Mouse (Mus musculus): ENCODE data around the gene Spon1. TPM values are rescaled to one million over a fixed set of nuclear protein-coding genes. Genes with fewer than 3 reads are reported as not detected.
A peak's percentile ranks its signal among the peaks of the same experiment; 100 is the strongest.

The Spon1 gene
- polyA plus RNA-seq (2015; fragmentation: Nextera tagmentation; extraction: Ambion mirVana): 30.4 and 32.1 TPM in 2 replicates

DNA sequence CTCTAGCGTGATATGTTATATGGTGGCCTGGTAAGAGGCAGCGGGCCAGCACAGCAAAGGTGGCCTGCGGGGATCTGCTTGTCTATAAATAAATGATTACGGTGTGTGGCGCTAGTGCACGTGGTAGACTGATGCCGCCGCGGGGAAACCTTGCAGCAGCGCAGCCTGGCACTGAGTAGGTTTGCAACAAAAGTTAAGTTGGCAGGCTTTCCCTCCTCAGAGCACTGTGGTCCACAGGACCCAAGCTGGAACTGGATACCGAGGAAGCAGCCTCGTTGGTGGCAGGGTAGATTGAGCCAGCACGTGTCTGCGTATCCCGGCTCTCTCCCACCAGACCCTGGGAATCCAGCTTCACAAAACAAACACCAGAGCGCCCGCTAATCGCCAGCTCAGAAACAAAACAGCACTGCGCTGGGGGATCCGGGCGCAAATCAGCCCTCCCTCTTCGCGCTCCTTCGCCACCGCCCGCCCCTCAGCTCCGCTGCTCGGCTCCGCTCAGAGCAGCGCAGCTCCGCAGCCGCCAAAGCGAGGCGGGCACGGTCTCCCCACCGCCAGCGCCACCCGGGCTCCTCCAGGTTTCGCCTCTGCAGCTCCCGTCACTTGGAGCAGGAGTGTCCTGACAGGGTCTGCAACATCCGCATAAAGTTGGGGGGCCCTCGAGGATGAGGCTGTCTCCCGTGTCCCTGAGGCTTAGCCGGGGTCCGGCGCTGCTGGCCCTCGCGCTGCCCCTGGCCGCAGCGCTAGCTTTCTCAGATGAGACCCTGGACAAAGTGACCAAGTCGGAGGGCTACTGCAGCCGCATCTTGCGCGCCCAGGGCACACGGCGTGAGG lies at the start of gene Spon1:
Gene Spon1, plus strand, starts transcription at position 332 of the 831 bp plus-strand sequence.
- Histone ChIP-seq H3K27ac (peak within 1 kb of the TSS; percentile 55), H3K27me3 (peaks cover 58% of the 10 kb centered on the region), H3K4me1 (peaks cover 27% of the 10 kb centered on the region), H3K9ac (peak within 1 kb of the TSS; percentile 80), H3K9me3 (peaks cover 4% of the 10 kb centered on the region; the same call in 1 of the 2 replicates), H3K36me3 (no peaks in the 10 kb centered on the region), H3K4me2 (peak within 1 kb of the TSS; percentile 91), H3K4me3 (peak within 1 kb of the TSS; percentile 51)
- under 1% methylated on average over 56 of the region's 56 CpGs for WGBS
- peak; percentile 75 for ATAC-seq (ENCODE audit: insufficient number of reproducible peaks, insufficient read depth, low FRiP score, low TSS enrichment, low read depth)

DNA sequence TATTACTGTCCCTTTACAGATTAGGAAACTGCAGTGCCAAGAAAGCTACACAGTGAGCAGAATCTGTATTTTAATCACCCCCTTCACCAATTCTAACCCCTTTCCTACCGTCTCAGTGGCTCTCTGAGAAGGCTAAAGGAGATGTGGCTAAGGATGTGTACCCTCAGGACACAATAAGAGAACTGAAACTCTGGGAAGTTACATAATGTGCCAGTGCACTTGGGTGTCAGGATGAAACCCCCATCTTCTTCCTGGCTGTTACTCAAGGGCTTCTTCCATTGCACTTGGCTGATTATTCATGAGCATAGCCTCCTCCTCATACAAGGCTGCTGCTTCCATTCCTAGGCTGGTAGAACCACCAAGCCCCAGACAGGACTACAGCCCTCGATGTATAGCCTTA lies 43.8 kb upstream of the Spon1 start:
- Histone ChIP-seq H3K27me3 (no peaks in the 10 kb centered on the region), H3K4me3 (no peak overlapping the region), H3K4me2 (no peak overlapping the region), H3K36me3 (no peaks in the 10 kb centered on the region), H3K27ac (no peak overlapping the region), H3K9ac (no peak overlapping the region), H3K4me1 (no peaks in the 10 kb centered on the region), H3K9me3 (no peaks in the 10 kb centered on the region)
- ATAC-seq (ENCODE audit: insufficient number of reproducible peaks, insufficient read depth, low FRiP score, low TSS enrichment, low read depth): no peak
- WGBS: 73% methylated on average over 2 of the region's 2 CpGs

DNA sequence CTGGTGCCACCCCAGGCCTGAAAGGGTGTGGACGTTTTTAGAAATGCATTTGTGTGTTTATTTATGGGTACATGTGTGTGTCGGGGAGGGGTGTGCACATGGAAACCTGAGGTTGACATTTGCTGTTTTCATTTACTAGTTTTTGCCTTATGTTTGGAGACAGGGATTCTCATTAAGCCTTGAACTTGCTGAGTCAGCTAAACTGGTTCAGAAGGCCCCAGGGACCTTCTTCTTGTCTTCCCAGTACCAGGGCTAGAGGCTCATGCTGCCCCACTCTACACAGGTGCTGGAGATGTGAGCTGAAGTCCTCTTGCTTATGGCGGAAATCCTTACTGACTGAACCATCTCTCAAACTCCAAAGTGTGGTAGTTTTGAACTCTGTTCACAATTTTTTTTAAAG lies 41.9 kb upstream of the Spon1 start:
- no peak overlapping the region for H3K4me2 ChIP-seq
- H3K4me3 ChIP-seq: no peak overlapping the region
- no peak for ATAC-seq (ENCODE audit: insufficient number of reproducible peaks, insufficient read depth, low FRiP score, low TSS enrichment, low read depth)

DNA sequence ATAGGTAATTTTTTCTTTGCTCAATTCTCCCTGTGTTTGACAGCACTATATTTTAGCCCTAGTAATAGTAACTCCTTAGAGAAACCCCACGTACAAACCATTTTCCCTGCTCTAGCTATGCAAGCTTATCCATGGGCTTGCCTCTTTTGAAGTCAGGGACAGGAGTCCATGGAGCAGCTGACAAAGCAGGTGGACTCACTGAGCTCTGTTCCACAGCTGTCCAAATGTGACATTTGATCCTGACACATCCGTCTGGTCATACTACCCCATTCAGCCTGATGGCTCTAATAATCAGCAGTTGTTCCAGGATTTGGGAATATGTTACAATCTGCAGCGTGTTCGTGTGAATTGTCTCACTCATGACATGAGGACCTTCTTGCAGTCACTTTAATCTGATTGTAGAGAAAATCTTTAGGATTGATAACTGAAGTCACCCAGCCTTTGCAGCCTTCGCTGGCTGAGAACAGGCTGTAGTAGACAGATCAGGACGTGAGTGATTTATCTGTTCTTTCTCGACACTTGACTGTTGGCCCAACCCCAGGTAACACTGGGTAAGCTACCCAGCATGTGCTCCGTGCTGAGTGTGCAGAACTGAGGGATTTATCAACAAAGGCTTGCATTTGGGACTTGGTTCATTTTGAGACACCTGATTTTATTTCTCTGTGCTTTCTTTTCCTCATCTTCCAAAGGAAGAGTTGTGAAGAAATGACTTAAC lies 37.6 kb upstream of the Spon1 start:
- Histone ChIP-seq H3K4me1 (no peaks in the 10 kb centered on the region), H3K27ac (no peak overlapping the region), H3K36me3 (no peaks in the 10 kb centered on the region), H3K27me3 (no peaks in the 10 kb centered on the region), H3K9me3 (no peaks in the 10 kb centered on the region), H3K4me3 (no peak overlapping the region), H3K4me2 (no peak overlapping the region), H3K9ac (no peak overlapping the region)
- no peak for ATAC-seq (ENCODE audit: insufficient number of reproducible peaks, insufficient read depth, low FRiP score, low TSS enrichment, low read depth)
- 49% methylated on average over 8 of the region's 8 CpGs for WGBS

More for the DNA sequence above, 41.9 kb upstream of the Spon1 start:
- no peak overlapping the region for H3K27ac ChIP-seq
- no peaks in the 10 kb centered on the region for H3K36me3 ChIP-seq
- H3K4me1 ChIP-seq: no peaks in the 10 kb centered on the region
- H3K9me3 ChIP-seq: no peaks in the 10 kb centered on the region
- 72% methylated on average over 3 of the region's 3 CpGs for whole genome bisulfite sequencing
- no peaks in the 10 kb centered on the region for H3K27me3 ChIP-seq
- H3K9ac ChIP-seq: no peak overlapping the region

DNA sequence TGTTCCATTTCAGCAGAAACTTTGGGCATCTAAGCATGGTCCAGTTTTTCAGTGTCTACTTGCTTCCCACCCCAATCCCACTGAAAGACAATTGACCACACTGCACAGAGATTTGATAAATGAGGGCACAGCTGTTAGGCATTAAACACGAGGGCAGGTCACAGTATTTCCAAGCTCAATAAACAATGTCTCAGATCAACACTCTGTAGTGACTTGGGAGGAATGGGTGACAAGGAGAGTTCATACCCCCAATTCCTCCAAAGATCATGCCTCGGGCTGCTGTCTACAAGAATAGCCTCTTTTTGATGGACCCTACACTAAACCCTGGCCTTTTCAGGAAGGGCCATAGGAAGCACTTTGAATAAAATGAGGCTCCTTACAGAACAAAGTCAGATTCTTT lies 36.9 kb upstream of the Spon1 start:
- Histone ChIP-seq H3K9ac (no peak overlapping the region), H3K27ac (no peak overlapping the region), H3K4me1 (no peaks in the 10 kb centered on the region), H3K4me2 (no peak overlapping the region), H3K4me3 (no peak overlapping the region), H3K27me3 (no peaks in the 10 kb centered on the region), H3K9me3 (no peaks in the 10 kb centered on the region), H3K36me3 (no peaks in the 10 kb centered on the region)
- WGBS: 19% methylated on average over 2 of the region's 2 CpGs
- no peak for ATAC-seq (ENCODE audit: insufficient number of reproducible peaks, insufficient read depth, low FRiP score, low TSS enrichment, low read depth)

DNA sequence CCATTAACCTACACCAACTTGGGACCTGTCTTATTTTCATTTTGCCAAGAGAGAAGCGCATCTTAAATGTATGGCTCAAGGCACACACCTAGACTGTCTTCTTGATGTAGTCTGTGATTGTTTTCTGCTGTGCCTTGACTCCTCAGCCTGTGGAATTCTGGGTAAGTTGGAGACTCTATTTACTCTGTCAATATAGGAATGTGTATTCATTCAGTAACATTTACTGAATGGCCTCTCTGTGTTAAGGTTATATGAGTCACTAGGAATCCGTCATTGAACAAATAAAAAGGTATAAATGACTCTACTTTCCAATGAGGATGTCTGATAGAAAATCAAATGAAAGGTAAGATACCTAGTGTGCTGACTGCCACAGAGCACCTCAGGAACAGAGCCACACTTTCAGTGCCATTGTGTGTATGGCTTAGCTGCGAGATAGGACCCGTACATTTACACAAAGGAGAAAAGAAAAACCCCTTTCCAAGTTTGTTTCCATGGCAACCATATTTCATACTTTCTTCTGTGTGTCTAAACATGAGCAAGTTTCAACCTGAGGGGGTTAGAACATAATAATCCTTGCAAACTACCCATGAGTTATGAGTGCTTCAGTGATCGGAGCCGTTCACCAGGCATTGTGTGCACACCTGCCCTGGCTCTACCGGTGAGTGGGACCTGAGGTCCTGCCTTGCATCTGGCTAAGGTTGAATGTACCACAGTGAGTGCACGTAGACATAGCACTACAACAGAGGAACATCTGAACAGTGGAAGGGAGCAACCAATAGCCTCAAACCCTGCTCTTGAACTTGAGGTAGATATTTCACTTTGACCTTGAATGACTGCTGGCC lies 35.2 kb upstream of the Spon1 start:
- no peaks in the 10 kb centered on the region for H3K27me3 ChIP-seq
- no peak overlapping the region for H3K4me3 ChIP-seq
- ATAC-seq (ENCODE audit: insufficient number of reproducible peaks, insufficient read depth, low FRiP score, low TSS enrichment, low read depth): no peak
- no peaks in the 10 kb centered on the region for H3K4me1 ChIP-seq
- no peak overlapping the region for H3K4me2 ChIP-seq
- no peaks in the 10 kb centered on the region for H3K36me3 ChIP-seq
- H3K27ac ChIP-seq: no peak overlapping the region
- 86% methylated on average over 8 of the region's 8 CpGs for WGBS
- H3K9ac ChIP-seq: no peak overlapping the region
- H3K9me3 ChIP-seq: no peaks in the 10 kb centered on the region

DNA sequence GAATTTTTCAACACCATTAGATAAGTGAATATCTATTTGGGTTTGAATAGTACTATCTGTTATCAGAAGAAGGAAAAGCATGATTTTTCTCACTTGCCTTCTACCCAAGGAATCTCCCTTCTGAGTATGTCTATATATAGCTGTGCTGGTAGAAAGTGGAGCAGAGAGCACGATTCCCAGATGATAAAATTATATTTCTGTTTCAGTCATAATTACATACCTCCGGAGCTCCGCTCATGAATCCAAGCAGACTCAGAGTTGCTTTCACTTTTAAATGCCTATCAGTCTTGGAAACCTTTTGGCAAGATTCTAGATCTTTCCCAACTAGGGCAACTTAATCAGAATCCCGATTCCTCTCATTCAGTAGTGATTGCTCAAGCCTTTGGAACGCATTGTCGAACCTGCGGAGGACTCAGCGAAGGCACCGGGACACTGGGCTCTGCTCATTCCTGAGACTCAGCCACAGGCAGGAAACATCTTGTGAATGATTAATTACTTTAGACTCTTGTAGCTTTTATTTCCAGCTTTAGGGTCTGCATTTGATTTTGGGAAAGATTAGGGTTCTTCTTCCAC lies 27.9 kb upstream of the Spon1 start:
- Histone ChIP-seq H3K36me3 (no peaks in the 10 kb centered on the region), H3K27ac (no peak overlapping the region), H3K9ac (no peak overlapping the region), H3K4me3 (no peak overlapping the region), H3K9me3 (peaks cover 3% of the 10 kb centered on the region; the same call in 1 of the 2 replicates), H3K27me3 (no peaks in the 10 kb centered on the region), H3K4me1 (no peaks in the 10 kb centered on the region), H3K4me2 (no peak overlapping the region)
- no peak for ATAC-seq (ENCODE audit: insufficient number of reproducible peaks, insufficient read depth, low FRiP score, low TSS enrichment, low read depth)
- 80% methylated on average over 9 of the region's 9 CpGs for WGBS

DNA sequence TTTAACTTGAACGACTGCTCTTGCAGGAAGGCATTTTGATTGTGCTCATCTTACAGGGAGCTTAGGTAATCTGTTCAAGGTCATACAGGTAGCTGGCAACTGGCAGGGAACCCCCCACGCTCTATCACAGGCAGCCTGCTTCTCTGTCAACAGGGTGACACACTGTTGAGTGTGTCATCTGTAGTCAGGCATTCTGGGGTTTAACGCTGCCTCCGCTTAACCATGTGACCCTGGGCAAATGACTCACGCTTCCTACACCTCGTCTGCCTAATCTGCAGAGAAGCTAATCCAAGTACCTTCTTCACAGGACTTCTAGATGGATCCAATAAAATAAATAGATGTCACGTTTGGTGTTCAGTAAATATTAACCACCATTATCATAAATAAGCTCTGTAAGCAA lies 26.6 kb upstream of the Spon1 start:
- WGBS: 76% methylated on average over 7 of the region's 7 CpGs
- H3K36me3 ChIP-seq: no peaks in the 10 kb centered on the region
- no peak for ATAC-seq (ENCODE audit: insufficient number of reproducible peaks, insufficient read depth, low FRiP score, low TSS enrichment, low read depth)

DNA sequence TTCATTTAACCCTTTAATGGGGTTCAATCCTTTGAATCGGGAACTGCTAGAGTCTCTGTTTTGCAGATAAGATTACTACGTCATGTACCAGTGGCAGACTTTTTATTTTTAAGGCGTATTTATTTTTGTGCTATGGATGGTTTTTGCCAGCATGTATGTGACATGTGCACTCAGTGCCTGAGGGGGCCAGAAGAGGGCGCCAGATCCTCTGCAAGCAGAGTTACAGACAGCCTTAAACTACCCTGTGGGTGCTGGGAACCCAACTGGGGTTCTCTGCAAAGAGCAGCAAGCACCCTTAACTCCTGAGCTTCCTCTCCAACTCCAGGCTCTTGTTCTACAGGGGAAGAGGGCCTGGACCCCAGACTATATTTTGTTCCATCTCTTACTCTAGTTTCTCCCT lies 23.2 kb upstream of the Spon1 start:
- WGBS: 88% methylated on average over 4 of the region's 4 CpGs
- Histone ChIP-seq H3K36me3 (no peaks in the 10 kb centered on the region), H3K4me2 (no peak overlapping the region), H3K9me3 (peaks cover 3% of the 10 kb centered on the region; the same call in 1 of the 2 replicates), H3K27ac (no peak overlapping the region), H3K4me3 (no peak overlapping the region), H3K4me1 (no peaks in the 10 kb centered on the region), H3K9ac (no peak overlapping the region), H3K27me3 (no peaks in the 10 kb centered on the region)
- no peak for ATAC-seq (ENCODE audit: insufficient number of reproducible peaks, insufficient read depth, low FRiP score, low TSS enrichment, low read depth)

More for the DNA sequence above, 26.6 kb upstream of the Spon1 start:
- Histone ChIP-seq H3K27ac (no peak overlapping the region), H3K4me2 (no peak overlapping the region), H3K9me3 (peaks cover 3% of the 10 kb centered on the region; the same call in 1 of the 2 replicates), H3K4me1 (no peaks in the 10 kb centered on the region), H3K27me3 (no peaks in the 10 kb centered on the region), H3K4me3 (no peak overlapping the region), H3K9ac (no peak overlapping the region)

DNA sequence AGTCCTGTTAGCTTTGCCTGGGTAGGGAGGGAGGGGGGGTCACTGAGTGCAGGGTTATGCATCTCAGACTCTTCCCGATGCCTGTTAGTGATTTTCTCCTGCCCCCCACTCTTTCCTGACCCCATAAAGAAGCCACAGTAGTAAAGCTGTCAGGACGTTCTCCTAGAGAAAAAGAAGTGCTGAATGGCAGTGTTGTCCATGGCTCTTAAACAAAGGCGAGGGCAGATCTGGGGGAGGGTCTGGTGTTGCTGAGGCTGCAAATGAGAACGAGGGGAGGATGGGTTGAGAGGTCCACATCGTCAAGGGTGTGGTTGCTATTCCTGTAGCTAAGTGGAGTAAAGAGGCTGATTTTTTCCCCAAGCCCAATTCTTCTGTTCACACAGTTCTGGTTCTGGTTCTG lies 21.8 kb upstream of the Spon1 start:
- peaks cover 3% of the 10 kb centered on the region; the same call in 1 of the 2 replicates for H3K9me3 ChIP-seq
- no peaks in the 10 kb centered on the region for H3K36me3 ChIP-seq
- H3K4me3 ChIP-seq: no peak overlapping the region
- no peak overlapping the region for H3K4me2 ChIP-seq
- H3K9ac ChIP-seq: no peak overlapping the region
- H3K27ac ChIP-seq: no peak overlapping the region
- 28% methylated on average over 5 of the region's 5 CpGs for WGBS
- ATAC-seq (ENCODE audit: insufficient number of reproducible peaks, insufficient read depth, low FRiP score, low TSS enrichment, low read depth): no peak
- H3K4me1 ChIP-seq: no peaks in the 10 kb centered on the region
- no peaks in the 10 kb centered on the region for H3K27me3 ChIP-seq

DNA sequence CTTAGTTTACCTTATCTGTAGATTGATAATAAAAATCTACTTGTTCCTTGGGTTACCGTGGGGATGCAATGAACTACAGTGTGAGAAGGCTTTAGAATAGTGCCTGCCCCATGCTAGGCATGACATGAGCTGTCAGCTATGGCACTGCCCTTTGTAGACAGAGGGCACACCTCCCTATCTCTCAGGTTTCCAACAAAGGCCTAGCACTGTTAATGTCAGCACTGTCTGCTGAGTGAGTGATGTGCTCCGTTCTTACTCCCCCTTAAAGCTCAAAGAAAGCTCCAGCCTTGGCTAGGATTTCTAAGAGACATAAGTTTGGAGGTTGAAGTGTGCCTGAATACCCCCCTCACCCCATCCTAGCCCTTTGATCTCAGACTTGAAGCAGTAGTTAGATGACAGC lies 9.2 kb upstream of the Spon1 start:
- Histone ChIP-seq H3K9me3 (no peaks in the 10 kb centered on the region), H3K36me3 (no peaks in the 10 kb centered on the region), H3K27me3 (no peaks in the 10 kb centered on the region; the same call in 1 of the 2 replicates), H3K4me3 (no peak overlapping the region), H3K27ac (no peak overlapping the region), H3K4me1 (no peaks in the 10 kb centered on the region), H3K9ac (no peak overlapping the region), H3K4me2 (no peak overlapping the region)
- ATAC-seq (ENCODE audit: insufficient number of reproducible peaks, insufficient read depth, low FRiP score, low TSS enrichment, low read depth): no peak
- WGBS: 87% methylated on average over 2 of the region's 2 CpGs

Data from embryonic facial prominence, embryonic 13.5 days (tissue).